Mouse (Mus musculus): ENCODE measurements at regions not wholly inside any gene's neighbourhood (a gene's known extent, or its start where the extent isn't known, plus 50 kb on each side); places are given as distances from the start of the nearest gene placed in this dataset.
"Not testable (repeated sequence)": the region's sequence is repeated elsewhere in the genome, so short reads cannot be mapped to it uniquely, and the experiment has no call there.

DNA sequence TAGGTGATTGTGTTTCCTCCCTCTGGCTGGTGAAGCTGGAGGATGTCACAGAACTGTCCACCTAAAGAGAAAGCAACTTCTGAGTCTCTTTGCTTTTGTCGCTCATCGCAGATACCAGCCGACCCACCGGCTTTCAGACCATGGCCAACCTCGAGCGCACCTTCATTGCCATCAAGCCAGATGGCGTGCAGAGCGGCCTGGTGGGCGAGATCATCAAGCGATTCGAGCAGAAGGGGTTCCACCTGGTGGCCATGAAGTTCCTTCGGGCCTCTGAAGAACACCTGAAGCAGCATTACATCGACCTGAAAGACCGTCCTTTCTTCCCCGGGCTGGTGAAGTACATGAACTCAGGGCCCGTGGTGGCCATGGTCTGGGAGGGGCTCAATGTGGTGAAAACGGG is 131.7 kb downstream of the Nuak1 start:
- not testable (repeated sequence) for DNase-seq (ENCODE audit: low read depth, low spot score)

DNA sequence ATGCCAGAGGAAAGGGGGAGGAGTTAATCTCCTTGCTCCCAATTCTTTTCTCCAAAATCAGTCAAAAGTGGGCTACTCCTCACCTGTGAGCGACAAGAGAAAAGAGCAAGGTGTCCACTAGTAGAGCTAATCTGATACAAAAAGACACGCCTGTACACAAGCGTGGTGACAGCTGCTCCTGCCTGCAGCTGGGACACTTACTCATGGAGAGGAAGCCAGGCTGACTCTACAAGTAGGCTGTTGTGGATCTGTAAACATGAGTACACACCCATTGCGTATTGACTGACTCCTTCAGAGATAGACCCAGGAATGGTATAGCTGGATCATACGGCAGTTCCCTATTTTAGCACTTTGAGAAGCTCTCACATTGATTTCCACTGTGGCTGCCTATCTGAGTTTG is 129.7 kb downstream of the Nuak1 start:
- no peak for DNase-seq (ENCODE audit: low read depth, low spot score)

DNA sequence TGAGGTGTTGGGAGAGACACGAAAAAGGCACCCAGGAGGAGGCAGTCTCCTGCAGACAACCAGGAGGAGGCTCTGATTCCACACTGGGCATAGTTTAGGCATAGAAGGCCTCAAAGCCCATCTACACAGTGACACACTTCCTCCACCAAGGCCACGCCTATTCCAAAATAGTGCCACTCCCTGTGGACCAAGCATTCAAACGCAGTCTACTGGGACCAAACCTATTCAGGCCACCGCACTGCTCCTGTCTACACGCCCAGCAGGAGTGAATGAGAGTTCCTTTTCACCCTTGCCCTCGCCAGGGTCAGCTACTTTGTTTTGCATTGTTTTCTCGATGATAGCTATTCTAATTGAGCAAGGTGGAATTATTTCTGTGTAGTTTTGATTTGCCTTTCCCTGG is 127.7 kb downstream of the Nuak1 start:
- no peak for DNase-seq (ENCODE audit: low read depth, low spot score)

DNA sequence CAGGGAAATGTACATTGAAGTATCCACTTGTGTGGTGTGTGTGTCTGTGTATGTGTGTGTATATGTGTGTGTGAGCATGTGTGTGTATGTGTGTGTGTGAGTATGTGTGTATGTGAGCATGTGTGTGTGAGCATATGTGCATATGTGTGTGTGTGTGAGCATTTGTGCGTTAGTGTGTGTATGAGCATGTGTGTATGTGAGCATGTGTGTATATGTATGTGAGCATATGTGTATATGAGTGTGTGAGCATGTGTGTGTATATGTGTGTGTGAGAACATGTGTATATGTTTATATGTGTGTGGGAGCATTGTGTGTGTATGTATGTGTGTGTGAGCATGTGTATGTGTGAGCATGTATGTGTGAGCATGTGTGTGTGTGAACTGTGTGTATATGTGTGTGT is 123.5 kb downstream of the Nuak1 start:
- DNase-seq (ENCODE audit: low read depth, low spot score): no peak

DNA sequence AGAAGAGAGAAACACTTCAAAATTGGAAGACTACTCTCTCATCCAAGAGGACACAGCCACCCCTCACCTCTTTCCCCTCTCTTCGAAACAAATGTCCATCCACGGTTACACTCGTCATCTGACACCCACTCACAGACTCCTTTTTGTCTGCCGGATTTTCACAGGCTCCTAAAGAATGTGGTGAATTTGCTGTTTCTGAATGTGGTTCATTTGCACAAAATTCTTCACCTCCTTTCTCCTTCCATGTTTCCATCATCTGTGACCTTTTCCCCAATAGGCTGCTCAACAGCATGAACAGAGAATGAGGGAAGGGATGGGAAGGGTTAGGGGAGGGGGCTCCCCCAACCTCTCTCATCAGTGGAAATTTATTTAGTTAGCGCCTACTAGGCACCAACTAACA is 122.4 kb downstream of the Nuak1 start:
- DNase-seq (ENCODE audit: low read depth, low spot score): no peak

All from CD4-positive helper T cell, adult 2 months (primary cell).